Mouse (Mus musculus) C2C12 (cell line): Measurements from ENCODE around the gene Vmn1r220.

Experiments used
- CTCF ChIP-seq: IDR thresholded peaks from one replicate; pipeline ENCODE4 v1.5.1; 2011; ENCODE audit not compliant: control insufficient read depth, insufficient read depth, insufficient read length
- FOSL1 ChIP-seq: IDR thresholded peaks from one replicate; pipeline ENCODE4 v1.8.0; 2011; ENCODE audit warnings: mild to moderate bottlenecking, low read length; ENCODE audit not compliant: poor library complexity, insufficient read depth, severe bottlenecking
- MAX ChIP-seq: IDR thresholded peaks from one replicate; pipeline ENCODE4 v1.6.1; 2011; ENCODE audit warnings: mild to moderate bottlenecking, control low read depth

GRCm38 (mm10) chr13:23187875-23188274 is at the start of gene Vmn1r220:
- TF ChIP-seq CTCF = no peak
- TF ChIP-seq FOSL1 = no peak
- no peak for TF ChIP-seq MAX
